Mouse (Mus musculus): ENCODE data around the gene Cnot6l.

The Cnot6l gene

GRCm38 (mm10) chr5:96161578-96162398 is 2.2 kb downstream of the Cnot6l start:
- no peak for DNase-seq (ENCODE audit: low read depth, low spot score)

GRCm38 (mm10) chr5:96161263-96161577 is 2.8 kb downstream of the Cnot6l start:
- DNase-seq (ENCODE audit: low read depth, low spot score): no peak

- no peak for DNase-seq (ENCODE audit: low read depth, low spot score)
Measured at GRCm38 (mm10) chr5:96160467-96161262, 3.3 kb downstream of the Cnot6l start.

DNA sequence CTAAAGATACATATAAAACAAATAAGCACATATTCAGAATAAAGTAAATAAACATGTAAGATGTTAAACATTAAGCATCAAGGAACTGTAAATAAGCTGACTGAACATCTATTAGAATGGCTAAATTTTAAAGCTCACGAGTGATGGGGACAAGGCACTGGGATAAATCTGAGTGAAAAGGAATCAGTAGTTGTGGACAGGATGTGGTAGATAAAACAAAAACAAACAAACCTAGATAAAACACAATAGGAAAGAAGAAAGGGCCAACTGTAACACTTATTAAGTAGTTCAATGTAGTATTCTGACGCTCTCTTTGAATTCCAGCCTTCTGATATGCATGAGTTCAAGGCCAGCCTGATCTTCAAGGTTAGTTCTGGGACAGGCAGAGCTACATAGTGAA is 21.6 kb downstream of the Cnot6l start:
- DNase-seq (ENCODE audit: low read depth, low spot score): no peak

GRCm38 (mm10) chr5:96130683-96131082 is 33.3 kb downstream of the Cnot6l start:
- DNase-seq (ENCODE audit: low read depth, low spot score): no peak

GRCm38 (mm10) chr5:96126856-96127255 is 37.1 kb downstream of the Cnot6l start:
- no peak for DNase-seq (ENCODE audit: low read depth, low spot score)

GRCm38 (mm10) chr5:96114943-96115342 is 49.0 kb downstream of the Cnot6l start:
- no peak for DNase-seq (ENCODE audit: low read depth, low spot score)

- no peak for DNase-seq (ENCODE audit: low read depth, low spot score)
Measured at GRCm38 (mm10) chr5:96104644-96105043, 59.3 kb downstream of the Cnot6l start.

DNA sequence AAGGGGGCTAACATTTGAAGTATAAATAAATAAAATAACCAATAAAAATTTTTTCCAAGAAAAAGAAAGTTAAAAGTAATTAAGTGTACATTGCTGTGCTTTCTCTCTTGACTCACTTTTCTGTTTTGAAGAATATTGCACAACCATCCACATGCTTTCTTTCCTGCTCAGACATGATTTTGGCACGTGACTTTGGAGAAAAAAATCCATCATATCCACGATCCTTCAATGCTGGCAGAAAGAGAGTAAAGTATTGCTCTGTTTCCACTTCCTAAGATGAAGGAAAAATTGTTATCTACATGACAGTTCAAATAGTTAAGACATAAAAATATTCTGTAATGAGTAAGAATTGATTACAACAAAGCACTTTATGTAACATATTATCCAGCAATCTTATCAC is 72.5 kb downstream of the Cnot6l start:
- DNase-seq (ENCODE audit: low read depth, low spot score): no peak

- DNase-seq (ENCODE audit: low read depth, low spot score): no peak
Measured at GRCm38 (mm10) chr5:96085324-96085723, 78.6 kb downstream of the Cnot6l start.

DNA sequence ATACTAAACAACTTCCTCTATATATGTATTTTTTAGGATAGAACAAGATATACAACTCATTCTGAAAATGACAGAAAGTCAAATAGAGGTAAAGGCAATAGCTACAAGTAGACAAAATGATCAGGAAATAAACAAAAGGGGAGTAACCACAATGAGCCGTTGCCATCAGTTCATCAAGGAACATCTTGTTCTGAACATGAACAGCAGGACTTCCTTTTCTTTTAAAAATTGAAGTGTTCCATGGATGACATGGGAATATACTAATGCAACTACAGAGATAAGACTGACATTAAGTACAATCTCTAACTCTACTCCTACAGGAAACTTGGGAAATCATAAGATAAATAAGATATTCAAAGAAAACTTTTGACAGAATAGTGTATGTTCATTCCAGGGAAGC is 84.9 kb downstream of the Cnot6l start:
- DNase-seq (ENCODE audit: low read depth, low spot score): no peak

GRCm38 (mm10) chr5:96065591-96065990 is 98.4 kb downstream of the Cnot6l start:
- DNase-seq (ENCODE audit: low read depth, low spot score): no peak

DNA sequence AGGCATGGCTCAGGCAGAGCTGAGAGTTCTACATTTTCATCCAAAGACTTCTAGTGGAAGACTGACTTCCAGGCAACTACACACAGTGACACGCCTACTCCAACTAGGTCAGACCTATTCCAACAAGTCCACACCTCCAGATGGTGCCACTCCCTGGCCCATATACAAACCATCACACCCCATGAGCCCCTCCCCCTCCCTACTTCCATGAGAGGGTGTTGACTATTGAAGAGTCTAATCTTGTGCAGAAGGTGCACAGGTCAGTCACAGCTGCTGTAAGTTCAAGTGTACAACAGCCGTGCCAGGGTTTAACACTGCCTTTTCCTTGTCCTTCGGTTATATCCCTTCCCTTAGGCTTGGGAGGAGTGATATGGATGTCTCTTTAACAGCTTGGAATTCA is 121.5 kb downstream of the Cnot6l start:
- no peak for DNase-seq (ENCODE audit: low read depth, low spot score)

DNA sequence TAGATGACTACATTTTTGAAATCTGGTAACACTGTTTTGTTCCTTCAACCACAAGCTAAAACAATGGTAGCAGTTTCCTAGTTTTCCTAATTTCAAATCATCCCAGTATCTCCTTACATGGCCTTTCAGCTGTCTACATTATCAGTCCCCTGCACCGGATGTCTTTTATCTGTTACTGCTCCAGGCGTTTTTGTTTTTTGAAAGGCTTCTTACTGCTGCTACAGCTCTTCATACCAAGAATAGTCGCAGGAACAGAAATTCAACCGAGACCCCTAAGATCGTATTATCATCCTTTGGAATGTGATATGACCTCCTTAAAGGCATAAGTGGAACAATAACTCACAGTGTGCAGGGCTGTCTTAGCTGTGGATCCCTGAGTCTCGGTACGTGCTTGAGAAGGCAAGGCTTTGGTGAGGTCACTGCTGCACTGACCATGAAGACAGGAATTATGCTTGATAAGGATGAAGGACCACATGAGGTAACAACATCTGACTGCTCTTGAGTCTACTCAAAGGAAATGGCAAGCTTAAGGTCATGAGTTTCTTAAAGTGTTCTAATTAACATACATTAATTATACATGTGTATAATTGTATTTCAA is 122.4 kb downstream of the Cnot6l start:
- DNase-seq (ENCODE audit: low read depth, low spot score): no peak

DNA sequence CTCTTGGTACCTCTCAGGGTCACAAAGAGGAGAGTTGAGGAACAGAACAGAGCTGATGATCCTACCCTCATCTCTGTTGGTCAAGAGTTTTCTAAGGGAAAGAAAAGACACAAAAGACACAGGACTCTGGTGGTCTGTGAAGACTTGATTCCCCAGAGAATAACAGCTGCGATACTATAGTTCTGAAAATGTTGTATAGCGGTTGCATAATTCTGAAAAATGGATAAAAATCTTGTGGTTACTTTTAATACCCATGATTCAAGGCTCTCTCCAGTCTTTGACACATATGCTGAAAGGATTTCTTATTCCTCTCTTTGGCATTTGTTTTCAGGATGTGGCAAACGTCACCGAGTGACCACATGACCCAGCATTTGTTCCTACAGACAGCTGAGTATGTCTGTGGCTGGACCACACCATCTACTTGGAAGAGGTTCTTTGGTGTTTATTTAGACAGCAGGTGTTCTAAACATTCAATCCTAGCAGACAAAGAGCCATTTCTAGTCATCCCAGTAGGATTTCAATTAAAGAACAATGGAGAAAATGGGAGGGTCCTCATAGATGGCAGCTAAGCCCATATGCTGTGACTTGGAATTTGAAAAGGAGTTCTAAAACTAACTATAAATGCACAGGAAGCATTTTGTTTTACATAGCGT is 124.7 kb downstream of the Cnot6l start:
- DNase-seq (ENCODE audit: low read depth, low spot score): no peak

- DNase-seq (ENCODE audit: low read depth, low spot score): peak; percentile 24
Measured at GRCm38 (mm10) chr5:96037684-96038121, 126.3 kb downstream of the Cnot6l start.

DNA sequence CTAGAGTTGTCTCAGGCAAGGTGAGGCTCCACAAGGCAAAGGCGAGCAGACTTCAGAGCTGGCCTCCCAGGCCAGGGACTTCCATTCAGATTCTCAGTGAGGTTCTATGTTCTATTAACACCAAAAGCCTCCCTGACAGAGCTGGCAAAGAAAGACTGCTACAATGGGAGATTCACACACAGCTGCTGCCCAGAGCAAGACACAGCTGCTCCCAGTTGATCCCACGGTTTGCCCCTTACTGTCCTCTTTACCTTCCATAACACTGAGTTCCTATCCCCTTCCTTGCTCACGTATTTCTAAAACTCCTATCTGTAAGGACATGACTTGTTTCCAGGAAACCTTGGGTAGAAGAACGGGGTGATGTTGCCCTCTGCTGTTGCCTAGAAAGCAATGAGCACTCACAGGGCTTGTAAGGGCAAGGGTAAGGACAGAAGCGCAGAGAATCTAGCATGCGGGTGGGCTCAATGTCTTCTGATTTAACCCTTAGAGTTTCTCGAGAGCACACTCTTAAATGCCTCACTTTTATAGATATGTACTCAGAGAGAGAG is 127.8 kb downstream of the Cnot6l start:
- no peak for DNase-seq (ENCODE audit: low read depth, low spot score)

DNA sequence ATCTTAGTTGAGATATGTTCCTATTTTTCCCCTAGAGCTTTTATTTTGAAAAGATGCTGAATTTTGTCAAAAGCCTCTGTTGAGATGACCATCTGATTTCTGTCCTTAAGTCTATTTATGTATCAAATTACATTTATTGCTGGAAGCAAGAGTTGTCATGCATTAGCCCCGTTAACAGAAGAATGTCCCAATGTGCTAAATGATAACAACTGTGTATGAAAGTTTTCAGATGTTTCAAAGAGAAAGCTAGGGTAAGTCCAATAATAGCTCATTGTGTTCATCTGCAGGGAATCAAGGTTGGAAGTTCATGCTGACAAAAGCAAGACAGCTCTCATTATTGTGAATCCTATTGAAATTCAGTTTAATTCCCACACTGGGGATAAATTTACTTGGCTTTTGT is 129.9 kb downstream of the Cnot6l start:
- no peak for DNase-seq (ENCODE audit: low read depth, low spot score)

DNA sequence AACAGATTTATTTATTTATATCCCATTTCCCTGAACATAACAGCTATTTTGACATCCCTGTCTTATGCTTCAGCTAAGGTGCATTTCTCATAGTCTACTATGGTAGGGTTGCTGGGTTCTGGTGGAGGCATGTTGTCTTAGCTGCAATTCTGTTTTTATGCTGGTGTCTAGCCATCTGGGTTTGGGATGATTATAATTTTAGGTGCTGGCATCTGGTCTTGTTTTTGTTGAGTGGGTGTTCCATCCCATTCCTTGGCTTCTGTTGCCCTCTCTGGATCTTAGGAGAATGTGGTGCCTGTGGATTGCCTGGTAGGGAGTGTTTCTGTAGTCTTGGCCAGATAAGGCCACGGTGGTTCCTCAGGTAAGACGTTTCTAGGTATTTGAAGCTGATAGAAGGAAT is 134.2 kb downstream of the Cnot6l start:
- DNase-seq (ENCODE audit: low read depth, low spot score): no peak

Data from embryo, embryonic 11.5 days (tissue).